Mouse (Mus musculus) heart, embryonic 15.5 days (tissue): ENCODE measurements around the gene Ncstn. TPM values are rescaled to one million over a fixed set of nuclear protein-coding genes. Genes with fewer than 3 reads are reported as not detected.

Experiments used
- ATAC-seq: fragments of 200-750 bp; cut with Nextera tagmentation; replicated peaks from 2 replicates; pipeline ENCODE4 v1.8.0; 2017; ENCODE audit warnings: low read depth, moderate TSS enrichment; ENCODE audit not compliant: insufficient number of reproducible peaks, insufficient read depth, low FRiP score
- H3K27ac ChIP-seq: fragments of 300-500 bp; sonication (generic); 2 replicates; pipeline ENCODE4 v1.5.1; 2015; ENCODE audit warnings: mild to moderate bottlenecking, inconsistent platforms
- H3K27me3 ChIP-seq: fragments of 300-500 bp; sonication (generic); 2 replicates; pipeline ENCODE4 v1.6.1; 2015; ENCODE audit warnings: inconsistent platforms
- H3K36me3 ChIP-seq: fragments of 300-500 bp; sonication (generic); 2 replicates; pipeline ENCODE4 v1.6.1; 2015; ENCODE audit warnings: mild to moderate bottlenecking, inconsistent platforms
- H3K4me1 ChIP-seq: fragments of 300-500 bp; sonication (generic); replicated peaks from 2 replicates; pipeline ENCODE4 v1.6.1; 2015; ENCODE audit warnings: inconsistent platforms
- H3K4me2 ChIP-seq: fragments of 300-500 bp; sonication (generic); 2 replicates; pipeline ENCODE4 v1.6.1; 2015; ENCODE audit warnings: inconsistent platforms, mild to moderate bottlenecking, moderate library complexity
- H3K4me3 ChIP-seq: fragments of 300-500 bp; sonication (generic); 2 replicates; pipeline ENCODE4 v1.5.1; 2015; ENCODE audit warnings: mild to moderate bottlenecking, inconsistent platforms
- H3K9ac ChIP-seq: fragments of 300-500 bp; sonication (generic); 2 replicates; pipeline ENCODE4 v1.6.1; 2015; ENCODE audit warnings: mild to moderate bottlenecking, inconsistent platforms
- H3K9me3 ChIP-seq: fragments of 300-500 bp; sonication (generic); replicated peaks from 2 replicates; pipeline ENCODE4 v1.6.1; 2016; ENCODE audit warnings: inconsistent platforms
- WGBS: fragments of 180-500 bp; shearing (Covaris S2); methylation state at CpG from one replicate; pipeline ENCODE4 v1.1.7; 2015; ENCODE audit warnings: mixed read lengths; 5-methylcytosine and 5-hydroxymethylcytosine counted together
- polyA plus RNA-seq: library from polyadenylated mRNA; unstranded; fragments of >200 nt; fragmentation: Nextera tagmentation; extraction: Ambion mirVana; gene quantifications from 2 replicates; pipeline ENCODE4 v1.2.1, GENCODE M21; 2015

The Ncstn gene
- polyA plus RNA-seq, 1 experiment from 2014 or later: 91.8 TPM

DNA sequence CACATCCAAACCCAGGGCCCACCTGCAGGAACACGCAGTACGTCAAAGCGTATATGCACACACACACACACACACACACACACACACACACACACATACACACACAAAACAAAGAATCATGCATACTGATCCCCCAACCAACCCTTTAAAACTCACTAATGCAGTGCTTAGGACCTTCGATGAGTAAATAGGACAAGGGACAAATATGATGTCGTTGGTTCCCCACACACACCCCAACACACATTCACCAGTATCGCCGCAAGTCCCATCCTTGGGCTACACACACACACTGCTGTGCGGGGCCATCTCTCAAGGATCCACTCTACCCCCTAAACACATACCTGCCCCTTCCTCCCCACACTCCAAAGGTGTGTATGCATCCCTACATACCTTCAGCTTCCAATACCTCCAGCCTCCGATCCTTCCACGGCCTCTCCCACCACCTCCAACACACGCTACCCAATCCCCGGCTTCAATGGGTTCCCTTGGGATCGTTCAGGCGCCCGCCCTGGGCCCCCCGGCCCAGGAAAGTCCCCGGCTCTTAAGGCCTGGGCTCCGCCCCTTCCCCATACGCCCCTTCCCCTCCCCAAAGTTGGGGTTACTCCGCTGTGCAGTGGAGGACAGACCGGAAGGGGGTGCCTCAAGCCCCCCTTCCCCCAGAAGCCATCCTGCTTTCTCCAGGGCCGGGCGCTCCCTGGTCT lies 56.2 kb downstream of the Ncstn start:
- peak; percentile 53 for ATAC-seq
- H3K9ac ChIP-seq: peak overlapping the region; percentile 90
- H3K27me3 ChIP-seq: no peaks in the 10 kb centered on the region
- H3K27ac ChIP-seq: peak overlapping the region; percentile 88
- peaks cover 30% of the 10 kb centered on the region for H3K4me1 ChIP-seq
- H3K9me3 ChIP-seq: no peaks in the 10 kb centered on the region
- no peaks in the 10 kb centered on the region for H3K36me3 ChIP-seq
- H3K4me2 ChIP-seq: peak overlapping the region; percentile 85
- H3K4me3 ChIP-seq: peak overlapping the region; percentile 98
- 5% methylated on average over 23 of the region's 23 CpGs for WGBS

DNA sequence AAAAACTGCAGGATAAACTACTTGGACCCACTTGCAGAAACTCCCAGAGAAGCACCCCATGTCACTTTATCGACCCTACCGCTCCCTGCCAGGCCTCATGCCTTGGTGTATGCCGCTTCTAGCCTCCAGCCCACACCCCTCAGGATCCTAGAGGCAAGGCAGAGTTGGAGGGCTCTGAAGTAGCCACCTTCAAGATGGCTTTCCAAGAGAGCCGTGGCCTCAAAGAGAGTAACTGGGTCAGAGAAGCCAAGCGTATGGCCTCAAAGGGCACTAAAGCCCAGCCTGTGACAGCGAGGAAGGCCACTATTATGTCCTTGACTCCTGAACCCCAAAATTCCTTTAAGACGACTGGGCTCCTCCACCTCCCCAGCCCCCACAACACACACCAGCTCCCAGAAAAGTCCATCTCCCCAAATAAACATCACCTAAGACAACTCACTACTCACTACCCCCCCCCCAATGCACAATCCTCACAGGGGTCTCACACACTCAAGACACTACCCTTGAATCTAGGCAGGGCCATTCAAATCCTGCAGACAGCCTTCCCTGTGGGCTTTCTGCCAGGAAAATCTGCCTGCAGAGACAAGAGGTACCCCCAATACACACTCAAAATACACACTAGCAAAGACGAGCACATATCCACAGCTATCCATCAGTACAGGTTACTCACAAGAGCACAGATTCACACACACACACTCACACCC lies 57.2 kb downstream of the Ncstn start:
- no peak for ATAC-seq
- no peaks in the 10 kb centered on the region for H3K27me3 ChIP-seq
- no peak overlapping the region for H3K9ac ChIP-seq
- no peaks in the 10 kb centered on the region for H3K36me3 ChIP-seq
- no peak overlapping the region for H3K27ac ChIP-seq
- H3K4me3 ChIP-seq: peak overlapping the region; percentile 98
- H3K4me2 ChIP-seq: peak overlapping the region; percentile 85
- WGBS: 63% methylated on average over 8 of the region's 8 CpGs
- no peaks in the 10 kb centered on the region for H3K9me3 ChIP-seq
- H3K4me1 ChIP-seq: peaks cover 31% of the 10 kb centered on the region

DNA sequence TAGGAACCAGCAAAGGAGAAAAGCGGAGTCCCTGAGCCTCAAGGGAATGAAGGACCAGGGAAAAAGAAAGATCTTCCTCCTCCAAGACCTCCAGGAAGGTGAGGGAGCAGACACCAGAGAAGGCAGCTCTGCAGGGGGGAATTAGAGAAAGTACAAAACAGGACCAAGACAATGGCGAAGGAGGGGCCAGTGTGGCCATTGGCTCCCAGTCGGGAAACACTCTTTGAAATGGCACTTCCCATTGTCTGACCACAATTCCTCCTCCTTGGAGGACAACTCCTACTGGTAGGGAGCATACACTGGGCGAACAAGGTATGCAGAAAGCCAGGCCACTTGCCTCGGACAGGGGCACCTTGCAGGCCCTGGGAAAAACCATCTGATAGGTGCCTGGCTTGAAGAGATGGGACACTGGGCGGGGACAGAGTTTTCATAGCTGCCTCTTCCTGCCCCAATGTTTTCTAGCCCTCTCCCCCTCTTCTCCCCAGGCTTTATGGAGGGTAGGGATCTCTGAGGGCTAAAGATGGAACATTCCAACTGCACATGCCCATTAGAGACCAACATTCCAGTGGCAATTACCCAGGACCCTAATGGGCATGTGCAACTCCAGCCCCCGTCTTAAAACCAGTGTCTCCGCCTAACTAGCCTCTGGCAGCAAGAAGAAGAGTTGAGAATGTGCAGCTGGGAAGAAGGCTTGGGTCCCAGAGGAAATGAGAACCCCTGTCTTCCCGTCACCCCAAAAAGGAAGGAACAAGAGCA lies 58.3 kb downstream of the Ncstn start:
- no peak overlapping the region for H3K27ac ChIP-seq
- H3K9ac ChIP-seq: no peak overlapping the region
- ATAC-seq: no peak
- peaks cover 34% of the 10 kb centered on the region for H3K4me1 ChIP-seq
- H3K27me3 ChIP-seq: no peaks in the 10 kb centered on the region
- no peak overlapping the region for H3K4me2 ChIP-seq
- H3K36me3 ChIP-seq: no peaks in the 10 kb centered on the region
- no peak overlapping the region for H3K4me3 ChIP-seq
- no peaks in the 10 kb centered on the region for H3K9me3 ChIP-seq
- WGBS: 63% methylated on average over 9 of the region's 9 CpGs

- Histone ChIP-seq H3K4me2 (no peak overlapping the region), H3K27me3 (no peaks in the 10 kb centered on the region), H3K9me3 (no peaks in the 10 kb centered on the region), H3K36me3 (no peaks in the 10 kb centered on the region), H3K27ac (no peak overlapping the region), H3K9ac (no peak overlapping the region), H3K4me1 (peaks cover 32% of the 10 kb centered on the region), H3K4me3 (no peak overlapping the region)
- 76% methylated on average over 10 of the region's 10 CpGs for WGBS
- ATAC-seq: no peak
These were observed 62.6 kb downstream of the Ncstn start for GRCm38 (mm10) chr1:172019863-172020521.

GRCm38 (mm10) chr1:172019339-172019738 lies 63.3 kb downstream of the Ncstn start:
- Histone ChIP-seq H3K4me1 (peaks cover 25% of the 10 kb centered on the region), H3K36me3 (no peaks in the 10 kb centered on the region), H3K27me3 (no peaks in the 10 kb centered on the region), H3K27ac (no peak overlapping the region), H3K4me2 (no peak overlapping the region), H3K4me3 (no peak overlapping the region), H3K9ac (no peak overlapping the region), H3K9me3 (no peaks in the 10 kb centered on the region)
- no peak for ATAC-seq
- WGBS: 81% methylated on average over 4 of the region's 4 CpGs

DNA sequence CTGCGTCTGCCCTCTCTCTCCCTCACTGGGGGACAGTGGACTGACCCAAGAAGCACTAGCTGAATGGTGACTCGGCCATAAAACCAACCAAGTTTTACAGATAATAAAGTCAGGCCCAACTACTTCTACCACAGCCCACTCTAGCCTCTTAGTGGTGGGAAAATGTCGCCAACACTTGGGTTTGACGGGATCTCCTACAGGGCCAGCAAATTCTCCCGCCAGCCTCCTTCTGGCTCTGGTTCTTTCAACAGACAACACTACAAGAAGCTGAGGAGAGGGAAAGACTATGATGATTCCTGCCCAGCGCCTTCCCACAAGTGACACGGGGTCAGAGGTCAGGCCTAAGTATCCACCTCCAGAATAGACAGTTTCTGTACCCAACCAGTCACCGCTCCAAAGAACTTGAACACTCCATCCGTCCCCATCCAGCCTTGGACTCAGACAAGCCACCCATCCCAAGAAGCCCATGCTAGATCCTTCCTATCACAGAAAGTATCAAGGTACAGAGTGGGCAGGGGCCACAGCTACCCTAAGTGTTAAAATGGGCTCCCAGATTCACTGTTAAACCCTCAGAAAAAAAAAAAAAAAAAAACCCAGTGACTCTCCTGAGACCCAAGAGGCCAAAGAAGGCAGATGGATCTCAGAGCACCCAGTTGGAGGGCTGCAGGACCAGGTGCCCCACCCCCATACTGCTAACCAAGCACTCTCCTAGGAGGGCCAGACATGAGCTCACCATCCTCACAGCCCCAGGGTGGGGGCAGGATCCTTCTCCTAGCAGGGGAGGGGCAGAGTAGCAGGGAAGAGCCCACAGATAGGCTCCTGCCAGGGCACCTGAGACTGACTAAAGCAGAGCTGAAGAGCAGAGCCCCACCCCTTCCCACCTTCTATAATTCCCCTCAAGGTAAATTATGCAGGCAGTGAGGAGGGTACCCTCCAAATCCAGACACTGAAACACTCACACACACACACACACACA lies 64.0 kb downstream of the Ncstn start:
- Histone ChIP-seq H3K27me3 (no peaks in the 10 kb centered on the region), H3K4me3 (no peak overlapping the region), H3K4me1 (peaks cover 23% of the 10 kb centered on the region), H3K9ac (no peak overlapping the region), H3K36me3 (no peaks in the 10 kb centered on the region), H3K27ac (no peak overlapping the region), H3K4me2 (no peak overlapping the region), H3K9me3 (no peaks in the 10 kb centered on the region)
- ATAC-seq: no peak
- WGBS: 85% methylated on average over 9 of the region's 9 CpGs

DNA sequence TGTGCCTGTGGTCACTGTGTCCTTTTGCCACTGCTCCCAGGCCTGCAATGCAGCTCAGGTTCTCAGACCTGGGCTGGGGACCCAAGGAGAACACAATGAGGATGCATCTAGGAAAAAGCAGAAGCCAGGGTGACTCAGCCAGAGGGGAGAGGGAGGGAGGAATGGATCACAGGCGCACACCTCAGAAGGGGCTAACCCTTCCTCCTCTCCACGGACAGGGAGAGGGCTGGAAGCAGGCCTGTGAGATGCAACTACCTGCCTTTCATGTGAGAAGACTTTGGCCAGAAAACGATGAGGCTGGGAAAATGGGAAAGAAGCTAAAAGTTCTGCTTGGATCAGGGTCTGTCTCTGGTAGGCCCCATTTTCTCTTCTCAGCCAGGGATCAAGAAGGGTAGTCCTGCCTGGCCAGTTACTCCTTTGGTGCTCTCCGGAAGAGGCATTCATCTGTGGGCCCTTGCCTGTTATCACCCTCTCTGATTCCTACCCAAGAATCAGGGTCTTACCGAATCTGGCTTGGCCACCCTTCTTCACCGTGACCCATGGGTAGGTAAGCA lies 65.0 kb downstream of the Ncstn start:
- ATAC-seq: no peak
- Histone ChIP-seq H3K36me3 (no peaks in the 10 kb centered on the region; the same call in 1 of the 2 replicates), H3K4me3 (no peak overlapping the region), H3K9me3 (no peaks in the 10 kb centered on the region), H3K4me2 (no peak overlapping the region), H3K27ac (no peak overlapping the region), H3K27me3 (no peaks in the 10 kb centered on the region), H3K9ac (no peak overlapping the region), H3K4me1 (peaks cover 23% of the 10 kb centered on the region)
- WGBS: 74% methylated on average over 6 of the region's 6 CpGs

DNA sequence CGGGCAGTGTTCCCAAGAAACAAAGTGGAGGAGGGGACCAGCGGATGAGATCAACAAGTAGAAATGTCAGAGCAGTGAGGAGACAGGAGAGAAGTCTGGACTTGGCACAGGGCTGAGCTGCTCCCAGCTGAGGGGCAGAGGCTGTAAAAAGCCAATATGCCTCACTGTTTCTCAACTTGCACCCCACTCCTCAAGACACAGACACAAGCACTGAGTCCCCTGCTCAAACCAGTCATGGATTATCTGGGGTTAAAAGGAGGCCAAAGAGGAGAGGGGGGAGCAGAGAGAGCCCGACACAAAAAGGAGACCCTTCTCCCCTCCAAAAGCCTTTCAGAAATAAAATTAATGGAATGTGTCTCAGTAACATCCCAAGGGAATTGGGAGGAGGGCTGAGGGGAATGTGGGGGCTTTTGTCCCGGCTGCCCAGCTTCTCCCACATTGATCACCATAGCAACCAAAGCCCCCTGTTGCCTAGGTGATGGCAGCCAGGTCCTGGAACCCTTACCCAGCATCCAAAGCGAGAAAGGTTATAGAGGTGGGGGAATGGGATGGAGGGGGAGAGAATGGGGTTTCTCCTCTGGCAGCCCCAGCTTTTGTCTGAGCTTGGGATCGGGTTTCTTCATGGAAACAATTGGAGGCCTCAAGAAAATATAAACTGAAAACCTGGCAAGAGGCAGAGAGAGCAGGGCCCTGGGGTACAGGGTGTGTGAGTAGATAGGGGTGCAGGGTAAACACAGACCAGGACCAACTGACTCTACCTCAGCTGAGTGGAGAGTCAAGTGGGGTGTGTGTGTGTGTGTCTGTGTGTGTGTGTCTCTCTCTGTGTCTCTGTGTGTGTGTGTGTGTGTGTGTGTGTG lies 65.7 kb downstream of the Ncstn start:
- H3K4me1 ChIP-seq: peaks cover 26% of the 10 kb centered on the region
- H3K27ac ChIP-seq: peak overlapping the region; percentile 63; the same call in 1 of the 2 replicates
- H3K27me3 ChIP-seq: no peaks in the 10 kb centered on the region
- no peaks in the 10 kb centered on the region for H3K9me3 ChIP-seq
- WGBS: 46% methylated on average over 6 of the region's 6 CpGs
- H3K4me3 ChIP-seq: no peak overlapping the region
- H3K9ac ChIP-seq: 0 out of 2 replicates have a peak overlapping the region, but pooled peaks have one; percentile 20
- no peak for ATAC-seq
- H3K36me3 ChIP-seq: no peaks in the 10 kb centered on the region; the same call in 1 of the 2 replicates
- peak overlapping the region; percentile 24; the same call in 1 of the 2 replicates for H3K4me2 ChIP-seq

- ATAC-seq: no peak
- Histone ChIP-seq H3K4me3 (no peak overlapping the region), H3K9ac (peak overlapping the region; percentile 20; the same call in 1 of the 2 replicates), H3K4me1 (peaks cover 26% of the 10 kb centered on the region), H3K27ac (peak overlapping the region; percentile 63), H3K9me3 (no peaks in the 10 kb centered on the region), H3K4me2 (peak overlapping the region; percentile 24; the same call in 1 of the 2 replicates), H3K27me3 (no peaks in the 10 kb centered on the region), H3K36me3 (no peaks in the 10 kb centered on the region; the same call in 1 of the 2 replicates)
- 53% methylated on average over 8 of the region's 8 CpGs for WGBS
These were observed 66.6 kb downstream of the Ncstn start for GRCm38 (mm10) chr1:172016031-172016430.
